Mouse (Mus musculus) neutrophil, adult 5-6 weeks (primary cell): Measurements from ENCODE around the gene Espn. TPM values are rescaled to one million over a fixed set of nuclear protein-coding genes. Genes with fewer than 3 reads are reported as not detected.

Source experiments
- ATAC-seq: fragments of 151-379, 151-347 bp; 2 replicates; pipeline ENCODE4 v1.8.0; 2017; ENCODE audit warnings: mild to moderate bottlenecking, moderate TSS enrichment; ENCODE audit not compliant: insufficient number of reproducible peaks, poor library complexity, low FRiP score, severe bottlenecking; ENCODE audit errors: extremely low read depth
- total RNA-seq: library from RNA; stranded (forward); fragments of 200-1000 nt; gene quantifications from 2 replicates; pipeline ENCODE4 v1.2.3, GENCODE M21; 2017

Espn gene
- total RNA-seq = 0.12 and 0.23 TPM in 2 replicates

DNA sequence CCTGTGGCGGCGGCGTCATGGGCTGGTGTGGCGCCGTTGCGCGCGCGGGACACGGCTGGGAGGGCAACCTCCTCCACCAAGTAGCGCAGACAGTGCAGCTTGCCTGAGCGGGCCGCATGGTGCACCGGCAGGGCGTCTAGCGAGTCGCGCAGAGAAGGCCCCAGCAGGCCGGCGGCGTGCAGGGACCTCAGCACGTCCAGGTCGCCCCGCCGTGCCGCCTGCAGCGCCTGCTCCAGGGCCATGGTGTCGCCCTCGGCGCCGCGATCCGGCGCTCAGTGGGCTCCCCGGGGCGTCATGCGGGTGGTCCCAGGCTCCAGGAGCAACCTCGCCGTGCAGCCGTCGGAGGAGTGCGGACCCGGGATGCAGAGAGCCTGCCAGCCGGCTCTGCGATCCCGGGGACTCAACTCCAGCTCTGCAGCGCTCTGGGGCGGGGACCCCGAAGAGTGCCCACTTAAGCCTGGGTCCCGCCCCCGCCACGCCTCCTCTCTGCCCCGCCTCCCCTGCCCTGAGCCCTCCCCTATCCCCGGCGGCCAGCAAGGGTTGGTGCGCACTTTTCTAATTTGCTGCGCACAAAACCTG, at the start of gene Espn:
Gene Espn, minus strand, starts transcription at position 406 of the 579 bp plus-strand sequence.
- no peak for ATAC-seq

DNA sequence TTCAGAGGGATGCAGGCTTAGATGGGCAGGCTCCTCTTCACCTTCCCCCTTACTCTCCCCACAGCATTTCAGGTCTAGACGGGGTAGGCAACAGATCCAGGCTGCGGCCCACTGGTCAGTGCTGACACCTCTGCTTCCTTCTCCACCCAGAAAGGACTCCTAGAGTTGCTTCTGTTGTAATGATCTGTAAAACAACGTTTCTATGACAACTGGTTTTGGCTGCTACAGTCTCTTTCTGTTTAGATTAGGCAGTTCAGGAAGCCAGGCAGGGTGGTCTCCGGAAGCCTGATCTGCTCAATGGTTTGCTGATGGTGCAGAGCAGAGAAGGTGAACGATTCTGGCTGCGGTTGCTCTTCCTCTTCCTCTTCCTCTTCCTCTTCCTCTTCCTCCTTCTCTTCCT, 49.3 kb upstream of the Espn start:
- ATAC-seq = peak; percentile 42

DNA sequence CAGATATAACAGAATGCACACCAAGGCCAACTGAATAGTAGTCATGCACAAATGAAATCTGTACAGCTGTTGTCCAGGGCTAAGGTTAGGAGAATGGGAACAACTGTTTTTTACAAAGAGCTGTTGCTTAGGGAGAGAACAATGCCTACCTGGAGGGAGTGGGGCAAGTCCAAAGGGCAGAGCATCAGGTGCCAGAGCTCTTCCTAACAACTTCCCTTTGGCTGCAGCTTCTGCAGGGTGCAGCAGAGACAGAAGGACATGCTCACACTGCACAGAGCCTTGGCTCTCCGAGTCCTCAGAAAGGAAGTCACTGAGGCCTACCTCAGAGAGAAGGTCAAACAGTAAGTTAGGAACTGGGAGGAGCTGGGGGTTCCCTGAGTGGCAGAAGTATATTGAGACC, 47.4 kb upstream of the Espn start:
- ATAC-seq = no peak

GRCm38 (mm10) chr4:152197545-152197944, 45.4 kb upstream of the Espn start:
- ATAC-seq = peak; percentile 33; the same call in 1 of the 2 replicates

DNA sequence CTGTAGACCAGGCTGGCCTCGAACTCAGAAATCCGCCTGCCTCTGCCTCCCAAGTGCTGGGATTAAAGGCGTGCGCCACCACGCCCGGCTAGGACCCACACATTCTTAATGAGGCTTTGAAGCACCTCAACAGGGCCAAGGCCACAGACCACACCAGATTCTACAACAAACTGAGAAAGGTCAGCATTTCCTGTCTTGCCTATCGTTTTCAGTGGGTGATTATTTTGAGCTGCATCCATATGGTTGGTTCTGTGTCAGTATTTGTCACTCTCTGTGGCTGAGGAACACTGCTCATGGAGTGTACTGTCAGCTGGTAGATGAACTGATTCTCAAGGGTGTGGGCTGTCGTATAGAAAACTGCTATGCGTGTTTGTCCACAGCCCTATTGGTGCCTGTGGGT, 44.1 kb upstream of the Espn start:
- ATAC-seq = no peak

GRCm38 (mm10) chr4:152194476-152195175, 42.5 kb upstream of the Espn start:
- no peak for ATAC-seq

DNA sequence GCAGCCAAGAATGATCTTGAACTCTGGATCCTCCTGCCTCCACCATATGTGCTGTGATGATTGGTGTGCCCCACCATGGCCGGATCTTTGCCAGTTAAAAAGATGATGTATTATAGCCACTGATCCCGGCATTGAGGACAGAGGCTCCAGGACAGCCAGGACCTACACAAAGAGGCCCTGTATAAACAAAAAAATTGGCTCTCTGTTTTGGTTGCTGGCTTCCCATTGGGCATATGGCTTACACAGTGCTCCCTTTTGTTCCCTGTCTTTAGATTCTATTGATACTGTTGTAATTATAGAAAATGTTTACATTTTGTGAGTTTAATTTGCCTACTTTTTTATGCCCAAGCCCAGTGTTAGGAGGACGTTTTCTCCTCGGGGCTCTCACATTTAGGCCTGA, 40.4 kb upstream of the Espn start:
- ATAC-seq = no peak

- no peak for ATAC-seq
Observed at GRCm38 (mm10) chr4:152190701-152191100, 38.5 kb upstream of the Espn start.

DNA sequence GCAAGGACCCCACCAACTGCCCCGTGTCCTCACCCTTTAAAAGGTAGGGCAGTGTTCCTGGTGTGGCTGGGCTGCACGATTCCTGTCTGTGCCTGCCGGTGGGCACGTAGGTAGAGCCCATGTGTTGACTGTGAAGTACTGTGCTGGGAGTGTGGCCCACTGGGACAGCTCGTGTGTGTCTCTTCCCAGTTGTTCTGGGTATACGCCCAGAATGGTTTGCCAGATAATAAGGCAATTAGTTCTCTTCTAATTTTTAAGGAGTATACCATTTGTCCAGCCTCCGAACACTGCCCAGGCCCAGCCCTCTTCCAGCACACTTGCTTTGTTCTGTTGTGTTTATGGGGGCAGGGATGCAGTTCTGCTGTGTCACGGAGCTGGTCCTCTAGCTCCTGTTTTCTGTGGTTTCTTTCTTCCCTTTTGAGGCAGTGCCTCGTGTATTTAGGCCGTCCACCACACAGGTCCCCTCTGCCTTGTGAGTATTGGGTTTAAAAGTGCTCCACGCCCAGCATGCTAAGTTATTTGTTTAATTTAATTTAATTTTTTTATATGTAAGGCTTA, 38.0 kb upstream of the Espn start:
- ATAC-seq = peak; percentile 37; the same call in 1 of the 2 replicates

DNA sequence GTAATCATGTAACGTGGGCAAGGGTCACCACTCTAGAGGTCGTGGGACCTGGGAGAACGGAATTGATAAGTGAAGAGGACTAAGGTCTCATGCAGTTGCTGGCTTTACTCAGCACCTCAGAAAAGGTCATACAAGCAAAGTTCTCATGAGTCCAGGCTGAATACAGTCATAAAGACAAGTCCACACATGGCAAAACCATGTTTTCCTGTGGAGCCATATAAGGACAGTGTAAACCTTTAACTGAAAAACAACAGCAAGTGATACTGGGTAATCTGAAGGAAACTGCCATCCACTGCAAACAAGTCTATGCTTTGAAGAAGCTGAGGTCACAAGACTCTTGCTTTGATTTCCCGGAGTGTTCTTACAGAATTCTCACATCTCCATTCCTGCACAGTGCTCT, 37.5 kb upstream of the Espn start:
- no peak for ATAC-seq

DNA sequence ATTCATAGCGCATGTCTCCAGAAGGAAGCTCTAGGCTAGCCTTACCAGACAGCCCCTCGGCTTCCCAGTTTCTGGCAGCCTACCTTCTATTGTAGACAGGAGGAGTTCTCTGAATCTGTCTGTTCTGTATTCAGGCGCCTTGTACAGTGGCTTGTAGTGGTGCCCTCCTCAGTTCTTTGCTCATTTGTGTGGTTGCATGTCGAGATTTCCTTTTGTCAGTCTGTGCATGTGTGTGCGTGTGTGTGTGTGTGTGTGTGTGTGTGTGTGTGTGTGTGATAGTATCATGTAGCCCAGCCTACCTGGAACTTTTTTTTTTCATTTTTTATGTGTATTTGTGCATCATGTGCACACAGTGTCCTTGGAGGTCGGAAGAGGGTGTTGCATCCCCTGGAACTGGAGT, 36.9 kb upstream of the Espn start:
- ATAC-seq = no peak

GRCm38 (mm10) chr4:152188651-152189050, 36.5 kb upstream of the Espn start:
- no peak for ATAC-seq

DNA sequence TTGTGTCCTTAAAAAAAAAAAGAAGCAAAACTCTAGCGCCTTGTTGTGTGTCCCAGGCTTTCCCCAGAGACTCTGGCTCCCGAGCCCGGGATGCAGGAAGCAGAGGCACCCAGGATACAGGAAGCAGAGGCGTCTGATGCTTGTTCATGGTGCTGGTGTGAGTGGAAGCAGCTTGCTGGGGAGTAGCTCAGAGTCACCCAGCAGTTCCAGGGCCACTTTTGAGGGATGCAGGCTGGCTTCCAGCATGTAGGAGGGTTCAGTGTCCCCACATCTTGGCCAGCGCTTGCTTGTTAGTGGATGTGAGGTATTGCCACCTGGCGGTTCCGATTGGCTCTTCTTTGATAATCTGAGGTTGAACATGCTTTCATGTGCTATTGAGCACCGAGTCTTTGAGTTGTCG, 35.0 kb upstream of the Espn start:
- no peak for ATAC-seq

DNA sequence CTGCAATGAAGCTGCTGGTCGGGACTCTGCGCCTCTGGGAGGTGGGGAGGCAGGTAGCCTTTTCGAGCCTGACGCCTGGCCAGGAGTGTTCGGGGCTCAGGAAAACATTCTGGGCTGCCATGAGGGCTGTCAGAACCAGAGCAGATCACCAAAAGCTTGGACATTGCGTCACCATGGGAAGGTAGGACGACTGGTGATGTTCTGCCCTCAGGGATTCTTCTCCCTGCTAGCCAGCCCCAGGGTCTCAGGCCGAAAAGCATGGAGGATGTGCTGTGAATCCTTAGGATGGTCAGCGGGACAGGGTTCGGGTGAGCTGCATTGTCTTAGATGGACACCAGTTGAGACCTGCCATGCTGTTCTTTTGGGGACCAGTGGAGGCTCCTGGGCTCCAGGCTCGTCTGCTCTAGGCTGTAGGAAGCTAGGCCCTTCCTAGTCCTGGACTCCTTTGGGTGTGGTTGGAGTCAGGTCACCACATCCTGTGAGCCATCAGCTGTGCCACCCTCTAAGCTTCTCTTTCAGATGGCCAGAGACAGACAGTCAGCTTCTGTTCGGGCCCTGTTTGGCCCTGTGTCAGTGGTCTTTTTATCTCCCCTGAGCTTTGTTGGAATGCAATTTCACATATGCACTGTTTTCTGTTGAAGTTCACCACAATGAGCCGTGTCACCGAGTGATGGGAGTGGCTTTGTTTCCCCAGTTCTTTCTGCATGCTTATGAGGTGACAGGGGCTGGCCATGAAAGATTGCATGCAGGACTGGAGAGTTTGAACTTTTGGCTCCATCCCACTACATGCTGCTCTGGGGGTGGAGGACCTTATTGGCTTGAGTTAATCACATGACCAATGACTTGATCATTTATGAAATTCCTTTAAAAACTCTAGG, 34.3 kb upstream of the Espn start:
- ATAC-seq = no peak

DNA sequence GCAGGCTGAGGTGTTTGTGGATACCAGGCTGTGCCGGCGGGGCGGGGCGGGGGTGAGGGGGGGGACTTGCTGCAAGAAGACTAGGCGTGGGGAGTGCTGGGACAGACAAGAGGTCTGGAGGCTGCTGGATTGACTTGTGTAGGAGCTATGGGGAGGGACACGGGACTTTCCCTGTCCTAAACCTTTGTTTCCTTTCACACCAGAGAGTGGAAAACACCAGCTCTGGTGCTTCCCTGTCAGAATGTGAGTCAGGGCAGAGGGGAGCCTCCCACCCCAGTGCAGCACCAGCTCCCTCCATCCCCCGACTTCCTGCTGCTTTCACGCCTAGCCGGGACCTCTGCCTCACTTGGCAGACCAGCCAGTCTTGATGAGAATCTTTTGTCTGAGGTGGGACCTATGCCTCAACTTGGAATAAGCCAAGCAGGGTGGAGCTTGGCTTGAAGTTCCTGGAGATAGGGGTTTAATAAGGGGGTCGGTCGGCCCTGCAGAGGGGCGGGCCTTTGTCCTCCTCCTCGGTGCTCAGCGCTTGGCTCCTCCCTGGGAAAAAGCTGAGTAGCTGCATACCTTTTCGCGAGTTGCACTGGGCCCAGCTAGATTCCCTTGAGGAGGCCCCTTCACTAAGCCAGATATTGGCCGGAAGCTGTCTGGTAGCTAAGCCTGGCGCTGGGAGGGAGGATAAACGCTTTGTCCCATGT, 33.5 kb upstream of the Espn start:
- ATAC-seq = no peak

GRCm38 (mm10) chr4:152185137-152185509, 33.0 kb upstream of the Espn start:
- no peak for ATAC-seq

DNA sequence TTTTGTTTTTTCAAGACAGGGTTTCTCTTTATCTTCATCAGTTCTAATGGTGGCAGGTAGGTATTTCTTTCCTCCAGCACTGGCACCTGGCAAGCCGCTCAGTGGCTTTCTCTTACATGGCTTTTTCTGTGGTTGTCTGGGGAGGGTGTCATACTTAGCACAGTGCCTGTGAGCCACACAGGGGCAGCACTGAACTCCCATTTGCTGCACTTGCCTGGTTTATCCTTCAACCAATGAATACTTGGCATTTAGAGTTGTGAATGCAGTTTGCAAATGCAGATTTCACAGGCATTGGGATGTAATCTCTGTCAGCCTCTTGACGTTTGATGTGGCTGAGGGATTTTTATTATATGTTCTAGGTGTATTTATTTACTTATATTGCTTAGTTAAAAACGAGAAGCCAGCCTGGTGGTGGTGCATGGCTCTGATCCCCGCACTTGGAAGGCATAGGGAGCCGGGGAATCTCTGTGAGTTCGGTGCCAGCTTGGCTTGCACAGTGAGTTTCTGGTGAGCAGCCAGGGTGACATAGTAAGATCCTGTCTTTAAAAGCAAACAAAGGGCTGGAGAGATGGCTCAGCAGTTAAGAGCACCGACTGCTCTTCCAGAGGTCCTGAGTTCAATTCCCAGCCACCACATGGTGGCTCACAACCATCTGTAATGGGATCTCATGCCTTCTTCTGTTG, 32.3 kb upstream of the Espn start:
- no peak for ATAC-seq

GRCm38 (mm10) chr4:152182205-152182604, 30.0 kb upstream of the Espn start:
- ATAC-seq = no peak
